Mouse (Mus musculus) myocyte (in vitro differentiated cells): ENCODE measurements around the gene Klhl7. TPM values are rescaled to one million over a fixed set of nuclear protein-coding genes. Genes with fewer than 3 reads are reported as not detected.
A peak's percentile ranks its signal among the peaks of the same experiment; 100 is the strongest.

Source experiments
- H3K27me3 ChIP-seq: one replicate; pipeline ENCODE4 v1.6.1; 2011; ENCODE audit not compliant: control insufficient read depth, insufficient read depth, insufficient read length
- H3K36me3 ChIP-seq: one replicate; pipeline ENCODE4 v1.6.1; 2011; ENCODE audit not compliant: control insufficient read depth, insufficient read depth
- H3K4me2 ChIP-seq: one replicate; pipeline ENCODE4 v1.6.1; 2011; ENCODE audit warnings: low read depth, control low read depth
- H3K4me3 ChIP-seq: one replicate; pipeline ENCODE4 v1.5.1; 2011; ENCODE audit warnings: mild to moderate bottlenecking, control low read depth, moderate library complexity
- H3K79me2 ChIP-seq: one replicate; pipeline ENCODE4 v1.6.1; 2011; ENCODE audit not compliant: control insufficient read depth, insufficient read depth
- H3ac ChIP-seq: one replicate; pipeline ENCODE4 v1.6.1; 2011; ENCODE audit not compliant: control insufficient read depth, insufficient read length
- CEBPB ChIP-seq: IDR thresholded peaks from 2 replicates; pipeline ENCODE4 v1.6.1; 2011; ENCODE audit warnings: mild to moderate bottlenecking, moderate library complexity; ENCODE audit not compliant: poor library complexity, insufficient read depth, severe bottlenecking
- E2F4 ChIP-seq: IDR thresholded peaks from one replicate; pipeline ENCODE4 v1.6.1; 2011; ENCODE audit warnings: mild to moderate bottlenecking, control low read depth, moderate library complexity; ENCODE audit not compliant: insufficient read depth
- MAX ChIP-seq: IDR thresholded peaks from one replicate; pipeline ENCODE4 v1.6.1; 2011; ENCODE audit warnings: low read depth, mild to moderate bottlenecking, control low read depth
- MYOD1 ChIP-seq, 3 experiments: IDR thresholded peaks; one replicate each; pipeline ENCODE4 v1.6.1; 2011; ENCODE audit warnings: control low read depth in 2 of 3, low read depth in 2 of 3, mild to moderate bottlenecking in 2 of 3, moderate library complexity in 1 of 3; ENCODE audit not compliant: insufficient read length in 2 of 3, control insufficient read depth in 1 of 3
- MYOG ChIP-seq, 3 experiments: IDR thresholded peaks; one replicate each; pipeline ENCODE4 v1.6.1; 2011; ENCODE audit warnings: control low read depth in 2 of 3, low read depth in 2 of 3, mild to moderate bottlenecking in 2 of 3; ENCODE audit not compliant: insufficient read length in 2 of 3, control insufficient read depth in 1 of 3, insufficient read depth in 1 of 3
- POLR2A ChIP-seq: IDR thresholded peaks from one replicate; pipeline ENCODE4 v1.6.1; 2011; ENCODE audit warnings: low read depth, mild to moderate bottlenecking, control low read depth, moderate library complexity; ENCODE audit not compliant: insufficient read length
- POLR2AphosphoS2 ChIP-seq: IDR thresholded peaks from one replicate; pipeline ENCODE4 v1.6.1; 2011; ENCODE audit warnings: low read depth, control low read depth; ENCODE audit not compliant: insufficient read length
- REST ChIP-seq: IDR thresholded peaks from one replicate; pipeline ENCODE4 v1.6.1; 2011; ENCODE audit warnings: mild to moderate bottlenecking, control low read depth, moderate library complexity; ENCODE audit not compliant: insufficient read depth, insufficient read length
- SRF ChIP-seq: IDR thresholded peaks from one replicate; pipeline ENCODE4 v1.6.1; 2011; ENCODE audit warnings: low read depth; ENCODE audit not compliant: control insufficient read depth, insufficient read length
- TCF12 ChIP-seq: IDR thresholded peaks from one replicate; pipeline ENCODE4 v1.6.1; 2011; ENCODE audit warnings: mild to moderate bottlenecking, control low read depth; ENCODE audit not compliant: poor library complexity, insufficient read depth, severe bottlenecking
- TCF3 ChIP-seq: IDR thresholded peaks from one replicate; pipeline ENCODE4 v1.6.1; 2011; ENCODE audit warnings: low read depth, control low read depth; ENCODE audit not compliant: insufficient read length
- USF1 ChIP-seq: IDR thresholded peaks from one replicate; pipeline ENCODE4 v1.6.1; 2011; ENCODE audit warnings: low read depth, mild to moderate bottlenecking, control low read depth, moderate library complexity
- polyA plus RNA-seq: library from polyadenylated mRNA; unstranded; fragments of >200 nt; fragmentation: generic; extraction: Trizol; gene quantifications from one replicate; pipeline ENCODE4 v1.2.1, GENCODE M21; 2012; ENCODE audit warnings: missing spikeins

The Klhl7 gene
- polyA plus RNA-seq, 1 experiment = 6.8 TPM

- no peaks in the 10 kb centered on the region for H3K79me2 ChIP-seq
- H3K4me3 ChIP-seq = no peak overlapping the region
- no peak overlapping the region for H3K4me2 ChIP-seq
- H3ac ChIP-seq = no peak overlapping the region
- no peaks in the 10 kb centered on the region for H3K36me3 ChIP-seq
- no peaks in the 10 kb centered on the region for H3K27me3 ChIP-seq
- TF ChIP-seq SRF = no peak
- no peak for TF ChIP-seq CEBPB
- no peak for TF ChIP-seq POLR2A
- no peak for TF ChIP-seq TCF12
- TF ChIP-seq E2F4 = no peak
These were observed 28.4 kb upstream of the Klhl7 start for GRCm38 (mm10) chr5:24072031-24072430.

DNA sequence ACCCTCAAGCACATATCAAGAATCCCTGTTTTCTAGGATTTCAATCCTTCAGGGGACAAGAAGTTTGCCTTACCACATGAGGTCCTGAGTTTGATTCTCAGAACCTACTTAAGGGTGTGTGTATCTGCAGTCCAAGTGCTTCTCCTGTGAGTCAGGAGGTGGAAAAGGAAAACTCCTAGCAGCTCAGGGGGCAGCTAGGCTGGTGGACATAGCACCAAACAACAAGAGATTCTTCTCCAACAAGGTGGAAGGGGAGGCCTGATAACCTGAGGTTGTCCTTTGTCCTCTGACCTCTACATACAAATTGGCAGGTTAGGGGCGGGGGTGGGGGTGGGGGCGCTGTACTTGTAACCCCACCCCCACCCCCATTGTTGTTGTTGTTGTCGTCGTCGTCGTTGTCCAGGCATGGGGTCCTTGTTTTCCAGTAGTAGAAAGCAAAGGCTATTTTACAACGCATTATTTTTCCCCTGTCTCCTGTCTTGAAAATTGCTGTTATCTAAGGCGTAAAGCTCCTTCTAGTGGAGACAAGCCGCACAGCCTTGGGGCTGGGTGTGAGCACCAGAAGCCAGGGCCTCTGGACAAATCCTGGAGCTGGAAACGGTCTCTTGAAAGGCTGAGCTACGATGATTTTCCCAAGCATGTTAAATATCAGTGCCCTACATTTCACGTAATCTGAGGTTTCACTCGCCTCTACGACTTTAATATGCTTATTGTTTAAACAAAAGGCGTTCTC is 23.3 kb upstream of the Klhl7 start:
- Histone ChIP-seq H3K4me3 (peak overlapping the region; percentile 6), H3K27me3 (peaks cover 11% of the 10 kb centered on the region), H3K4me2 (peak overlapping the region; percentile 62), H3K79me2 (no peaks in the 10 kb centered on the region), H3ac (no peak overlapping the region), H3K36me3 (no peaks in the 10 kb centered on the region)
- no peak for TF ChIP-seq TCF12
- no peak for TF ChIP-seq MYOD1 (IDR thresholded peaks at IDR 0.05; ENCODE audit: control insufficient read depth in 1 of 3, insufficient read length in 2 of 3, low read depth in 2 of 3)
- TF ChIP-seq TCF3 = no peak
- TF ChIP-seq MAX = no peak
- no peak for TF ChIP-seq MYOG (IDR thresholded peaks at IDR 0.05; ENCODE audit: control insufficient read depth in 1 of 3, insufficient read depth in 1 of 3, insufficient read length in 2 of 3, low read depth in 2 of 3)
- TF ChIP-seq CEBPB = no peak
- TF ChIP-seq POLR2A = no peak
- TF ChIP-seq REST = no peak
- TF ChIP-seq USF1 = no peak
- TF ChIP-seq E2F4 = no peak
- TF ChIP-seq POLR2AphosphoS2 = no peak
- TF ChIP-seq SRF = no peak

GRCm38 (mm10) chr5:24077739-24078306 is 22.6 kb upstream of the Klhl7 start:
- H3K27me3 ChIP-seq = peaks cover 13% of the 10 kb centered on the region
- TF ChIP-seq MAX (no peak), TCF12 (no peak), TCF3 (no peak), POLR2A (no peak), POLR2AphosphoS2 (no peak), MYOG (IDR thresholded peaks at IDR 0.05; ENCODE audit: control insufficient read depth in 1 of 3, insufficient read depth in 1 of 3, insufficient read length in 2 of 3, low read depth in 2 of 3) (no peak), USF1 (no peak), MYOD1 (IDR thresholded peaks at IDR 0.05; ENCODE audit: control insufficient read depth in 1 of 3, insufficient read length in 2 of 3, low read depth in 2 of 3) (no peak), CEBPB (no peak), E2F4 (no peak), REST (no peak), SRF (no peak)
- H3ac ChIP-seq = no peak overlapping the region
- H3K4me2 ChIP-seq = peak overlapping the region; percentile 62
- no peaks in the 10 kb centered on the region for H3K79me2 ChIP-seq
- peak overlapping the region; percentile 6 for H3K4me3 ChIP-seq
- H3K36me3 ChIP-seq = no peaks in the 10 kb centered on the region

- Histone ChIP-seq H3K79me2 (no peaks in the 10 kb centered on the region), H3ac (no peak overlapping the region), H3K36me3 (no peaks in the 10 kb centered on the region), H3K27me3 (peaks cover 19% of the 10 kb centered on the region), H3K4me3 (no peak overlapping the region), H3K4me2 (no peak overlapping the region)
- no peak for TF ChIP-seq CEBPB
- no peak for TF ChIP-seq E2F4
- TF ChIP-seq TCF12 = no peak
- no peak for TF ChIP-seq POLR2AphosphoS2
- no peak for TF ChIP-seq SRF
- no peak for TF ChIP-seq MYOG (IDR thresholded peaks at IDR 0.05; ENCODE audit: control insufficient read depth in 1 of 3, insufficient read depth in 1 of 3, insufficient read length in 2 of 3, low read depth in 2 of 3)
- TF ChIP-seq TCF3 = no peak
These were observed 21.8 kb upstream of the Klhl7 start for GRCm38 (mm10) chr5:24078420-24079179.
